Mouse (Mus musculus) cerebellum, adult 11 months (tissue): ENCODE measurements around the gene 9530077C05Rik.

Experiments
- DNase-seq: peaks from one replicate; pipeline ENCODE4 v3.0.0; 2022

Gene 9530077C05Rik

DNA sequence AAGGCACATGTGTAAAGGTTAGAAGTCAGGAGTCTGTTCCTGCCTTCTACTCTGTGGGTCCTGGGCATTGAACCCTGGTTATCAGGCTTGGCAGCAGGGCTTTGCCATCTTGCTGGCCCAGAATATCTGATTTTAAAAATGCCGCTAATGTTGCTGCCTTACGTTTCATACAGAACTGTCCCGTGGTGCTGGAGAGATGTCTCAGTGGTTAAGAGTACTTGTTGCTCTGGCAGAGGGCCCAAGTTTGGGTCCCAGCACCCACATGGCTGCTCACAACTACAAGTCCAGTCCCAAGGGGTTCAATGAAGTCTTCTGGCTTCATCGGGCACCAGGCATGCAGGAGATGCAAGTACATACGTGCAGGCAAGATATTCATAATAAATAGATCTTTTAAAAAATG is 54.9 kb downstream of the 9530077C05Rik start:
- DNase-seq = no peak

DNA sequence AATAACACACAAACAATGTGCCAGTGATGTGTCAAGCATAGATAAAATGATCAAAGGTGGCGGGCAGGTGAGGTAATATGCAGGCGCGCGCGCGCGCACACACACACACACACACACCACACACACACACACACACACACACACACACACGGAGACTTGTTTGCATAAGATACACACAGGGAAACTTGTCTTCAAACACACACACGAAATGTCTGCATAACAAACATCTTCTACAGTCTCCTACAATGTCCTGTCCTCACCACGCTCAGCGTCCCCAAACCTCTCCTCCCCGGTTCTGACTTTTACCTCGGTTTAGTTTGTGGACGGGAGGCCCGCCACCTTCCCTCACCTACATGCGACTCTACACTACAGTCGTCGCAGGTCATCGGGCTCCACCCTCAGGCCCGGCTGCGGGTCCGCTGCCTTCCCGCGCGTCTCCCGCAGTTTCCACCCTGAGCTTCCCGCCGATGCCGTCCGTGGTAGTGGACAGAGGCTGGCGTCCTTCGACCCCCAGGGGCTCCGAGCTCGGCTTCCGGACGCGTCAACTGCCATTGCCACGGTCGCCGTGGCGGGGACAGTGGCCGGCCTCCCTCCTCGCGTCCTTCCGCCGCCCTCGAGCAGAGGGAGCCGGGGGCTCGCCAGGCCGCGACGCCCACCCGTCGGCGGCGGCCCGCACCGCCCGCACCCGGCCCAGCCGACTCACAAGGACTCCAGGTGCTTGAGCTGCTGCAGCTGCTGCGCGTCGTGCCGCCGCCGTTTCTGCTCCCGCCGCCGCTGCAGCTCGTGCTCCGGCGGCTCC is 56.3 kb downstream of the 9530077C05Rik start:
- peak; percentile 46 for DNase-seq

DNA sequence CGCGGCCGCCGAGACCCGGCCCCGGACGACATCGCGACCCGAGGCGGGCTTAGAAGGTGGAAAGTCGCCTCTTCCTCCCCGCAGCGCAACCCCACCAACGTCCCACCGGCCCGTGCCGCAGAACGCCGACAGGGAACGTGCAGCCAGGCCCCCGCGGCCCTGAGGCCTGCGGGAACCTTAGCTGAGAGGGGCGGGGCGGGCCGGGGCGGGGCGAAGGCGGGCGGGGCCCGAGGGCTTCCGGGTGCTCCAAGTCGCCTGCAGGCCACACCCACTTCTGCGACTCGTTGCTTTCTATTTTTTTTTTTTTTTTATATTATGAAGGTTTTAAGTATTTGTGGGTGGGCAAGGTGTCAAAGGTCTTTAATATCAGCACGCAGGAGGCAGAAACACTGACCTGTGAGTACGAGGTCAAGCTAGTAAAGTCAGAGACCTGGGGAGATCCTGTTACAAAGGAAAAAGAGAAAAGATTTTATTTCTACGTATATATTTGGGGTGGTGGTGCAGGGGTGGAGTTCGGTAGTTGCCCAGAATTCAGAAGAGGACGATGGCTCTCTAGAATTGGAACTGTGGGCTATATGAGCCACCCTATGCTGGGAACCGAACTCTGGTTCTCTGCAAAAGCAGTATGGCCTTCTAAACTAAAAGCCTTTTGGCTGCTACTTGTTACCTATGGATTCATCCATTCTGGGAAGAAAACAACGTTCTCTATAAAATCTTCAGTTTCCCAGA is 57.0 kb downstream of the 9530077C05Rik start:
- DNase-seq = peak; percentile 52

DNA sequence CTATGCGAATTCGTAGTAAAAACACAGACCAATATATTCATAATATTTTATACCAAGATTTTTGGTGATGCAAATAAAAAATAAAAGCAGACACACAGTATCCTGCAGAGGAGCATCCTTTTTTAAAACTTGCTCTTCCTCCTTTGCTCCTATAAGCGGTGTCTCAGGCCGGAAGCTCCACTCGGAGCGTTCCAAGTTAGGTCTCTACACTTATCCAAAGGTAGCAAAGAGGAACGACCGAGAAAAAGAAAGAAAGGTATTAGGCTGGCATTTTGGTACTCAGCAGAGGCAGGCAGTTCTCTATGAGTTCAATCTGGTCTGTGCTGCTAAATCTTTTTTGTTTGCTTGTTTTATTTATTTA is 57.6 kb downstream of the 9530077C05Rik start:
- DNase-seq = no peak

DNA sequence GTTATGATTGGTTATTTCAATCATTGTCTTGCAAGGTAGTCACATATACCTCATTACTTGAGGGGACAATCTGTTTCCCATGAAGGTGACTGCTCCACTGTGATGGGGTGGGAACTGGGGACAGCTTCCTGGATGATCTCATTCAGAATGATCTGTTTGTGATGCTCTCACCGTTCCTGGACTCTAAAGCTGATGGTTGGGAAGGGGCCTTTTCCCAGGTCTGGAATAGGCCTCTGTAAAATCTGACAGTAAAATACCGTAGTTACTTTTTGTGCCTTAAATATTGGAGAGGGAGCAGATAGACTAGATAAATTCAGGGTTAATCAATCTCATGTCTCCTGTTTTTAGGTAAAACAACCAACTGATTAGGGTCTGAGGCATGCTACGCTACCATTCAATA is 58.3 kb downstream of the 9530077C05Rik start, which contains the start of gene Rp9:
Gene Rp9 (minus strand): TSS at position 101 of the 400 bp plus-strand sequence.
- no peak for DNase-seq

DNA sequence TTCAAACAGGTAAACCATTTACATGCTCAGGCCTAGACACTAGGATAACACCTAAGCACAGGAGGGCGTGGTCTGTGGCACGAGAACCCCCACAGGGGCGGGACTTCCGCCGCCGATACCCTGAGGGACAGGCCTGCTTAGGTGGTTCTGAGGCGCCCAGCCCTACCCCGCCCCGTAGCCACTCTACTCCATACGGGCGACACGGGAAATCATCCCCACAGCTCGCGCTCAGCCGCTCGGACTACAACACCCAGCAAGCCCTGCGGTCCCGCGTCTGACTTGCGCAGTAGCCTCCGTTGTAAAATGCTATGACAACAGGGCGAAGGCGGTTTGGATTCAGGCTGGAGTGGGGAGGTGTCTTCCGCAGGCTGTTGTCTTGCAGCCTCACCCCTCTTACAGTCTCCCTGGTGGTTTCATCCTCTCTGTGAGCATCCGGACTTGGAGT is 64.1 kb downstream of the 9530077C05Rik start, which contains the start of gene Bbs9:
Gene Bbs9 (plus strand): TSS at position 292 of the 445 bp plus-strand sequence.
- DNase-seq = peak; percentile 93

DNA sequence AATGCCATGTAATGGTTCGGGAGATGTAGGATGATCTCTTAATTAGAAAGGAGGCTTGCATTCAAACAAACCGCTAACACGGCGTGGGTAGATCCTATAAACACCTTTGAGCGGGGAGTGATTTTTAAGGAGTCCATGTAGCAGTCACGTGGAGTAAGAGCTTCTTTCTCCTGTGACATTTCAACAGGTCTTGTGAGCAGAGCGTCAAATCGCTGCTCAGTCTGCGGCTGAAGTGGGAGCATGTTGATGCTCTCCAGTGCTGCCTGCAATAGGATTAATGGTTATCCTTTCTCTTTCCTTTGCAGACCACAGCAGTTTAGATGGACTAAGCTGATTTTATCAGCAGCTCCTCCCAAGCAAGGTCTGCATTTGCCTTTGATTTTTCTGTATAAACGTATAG is 65.0 kb downstream of the 9530077C05Rik start:
- DNase-seq = no peak

DNA sequence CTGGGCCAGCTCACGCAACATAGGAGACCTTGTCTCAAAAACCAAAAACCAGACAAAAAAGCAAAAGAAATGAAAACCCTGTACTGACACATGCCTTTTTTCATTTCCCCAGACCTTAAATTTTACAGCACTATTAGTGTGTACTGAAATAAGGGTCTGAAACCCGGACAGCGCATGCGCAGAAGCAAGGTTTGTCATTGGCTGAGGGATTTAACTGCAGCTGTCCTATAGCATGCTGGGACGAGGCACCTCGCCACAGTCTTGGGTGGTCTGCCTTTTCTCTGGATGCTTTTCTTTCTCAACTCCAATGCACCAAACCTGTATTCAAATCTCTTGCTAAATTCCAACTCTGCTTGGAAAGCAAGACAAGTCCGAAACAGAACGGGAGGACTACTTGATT is 67.6 kb downstream of the 9530077C05Rik start:
- DNase-seq = no peak

DNA sequence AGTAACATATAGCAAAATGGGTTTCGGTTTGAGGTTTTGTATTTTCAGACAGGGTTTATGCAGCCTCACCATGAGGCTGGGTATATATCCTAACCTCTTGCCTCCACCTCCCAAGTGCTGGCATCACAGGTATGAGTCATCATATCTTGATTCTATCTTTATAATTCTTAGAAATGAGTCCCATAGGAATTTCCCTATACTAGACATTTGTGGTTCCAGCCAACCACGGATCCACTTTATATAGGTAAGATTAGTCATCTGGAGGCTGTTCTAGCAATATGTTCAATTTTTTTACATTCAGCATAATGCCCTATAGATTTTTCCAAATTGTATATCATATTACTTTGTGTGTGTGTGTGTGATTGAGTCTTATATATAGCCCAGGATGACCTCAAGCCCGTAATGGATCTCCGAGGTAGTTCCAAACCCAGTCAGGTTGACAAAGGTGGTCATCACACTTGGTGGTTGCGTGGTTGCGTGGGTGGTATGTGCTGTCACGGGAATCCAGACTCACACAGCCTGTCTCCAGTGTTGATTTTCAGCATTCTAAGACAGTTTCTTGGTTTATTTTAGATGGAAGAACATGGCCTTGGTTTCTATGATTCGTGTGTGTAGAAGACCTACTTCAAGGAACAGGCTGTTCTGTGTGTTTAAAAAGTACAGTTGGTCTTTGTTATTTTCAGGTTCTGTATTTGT is 72.7 kb downstream of the 9530077C05Rik start:
- DNase-seq = no peak

DNA sequence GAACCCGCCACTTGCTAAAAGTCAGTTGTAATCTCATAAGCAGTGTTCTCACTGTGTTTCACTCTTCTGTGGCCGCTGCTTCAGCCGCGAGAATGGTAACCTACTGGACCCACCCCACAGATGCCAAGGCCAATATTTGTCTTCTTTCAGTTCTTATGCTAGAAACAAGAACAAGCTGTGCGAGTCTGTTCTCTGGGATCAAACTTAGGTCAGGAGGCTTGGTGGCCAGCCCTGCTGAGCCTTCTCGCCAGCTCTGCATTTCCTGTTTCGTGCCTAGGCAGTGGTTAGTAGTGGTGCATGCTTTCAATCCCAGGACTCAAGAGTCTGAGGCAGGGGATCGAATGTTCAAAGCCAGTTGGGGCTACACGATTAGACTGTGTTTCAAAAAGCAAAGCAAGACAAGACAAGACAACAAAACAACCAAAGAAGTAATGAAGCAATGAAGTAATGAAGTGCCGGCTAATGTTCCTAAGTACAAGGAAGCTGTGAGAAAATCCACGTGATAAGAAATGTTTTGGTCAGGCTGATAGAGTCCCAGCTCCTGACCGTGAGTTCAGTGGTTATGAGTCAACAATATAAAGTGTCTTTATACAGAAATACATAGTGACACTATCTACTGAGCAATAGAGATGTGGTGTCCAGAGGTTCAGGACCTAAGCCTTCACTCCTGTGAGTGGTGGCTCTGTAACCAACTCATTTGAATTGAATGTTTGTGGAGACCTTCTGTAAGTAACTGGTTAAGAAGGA is 73.4 kb downstream of the 9530077C05Rik start:
- DNase-seq = no peak

DNA sequence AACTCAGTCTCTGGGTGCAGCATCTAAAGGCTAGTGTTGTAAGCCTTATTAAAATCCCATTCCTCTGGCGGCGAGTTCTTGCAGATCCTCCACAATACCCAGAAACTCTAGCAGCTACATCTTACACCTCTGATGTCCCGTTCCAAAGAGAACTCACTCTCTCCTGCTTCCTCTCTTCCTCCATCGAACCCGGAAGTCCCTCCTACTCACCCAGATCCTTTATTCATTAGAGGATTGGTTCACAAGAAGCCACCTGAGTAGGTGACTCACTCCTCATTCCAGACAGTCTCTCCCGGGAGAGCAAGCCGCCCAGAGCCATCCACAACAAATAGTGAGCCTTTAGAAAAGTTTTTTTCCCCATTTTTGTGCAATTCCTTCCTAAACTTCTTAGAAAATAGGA is 74.9 kb downstream of the 9530077C05Rik start:
- no peak for DNase-seq

DNA sequence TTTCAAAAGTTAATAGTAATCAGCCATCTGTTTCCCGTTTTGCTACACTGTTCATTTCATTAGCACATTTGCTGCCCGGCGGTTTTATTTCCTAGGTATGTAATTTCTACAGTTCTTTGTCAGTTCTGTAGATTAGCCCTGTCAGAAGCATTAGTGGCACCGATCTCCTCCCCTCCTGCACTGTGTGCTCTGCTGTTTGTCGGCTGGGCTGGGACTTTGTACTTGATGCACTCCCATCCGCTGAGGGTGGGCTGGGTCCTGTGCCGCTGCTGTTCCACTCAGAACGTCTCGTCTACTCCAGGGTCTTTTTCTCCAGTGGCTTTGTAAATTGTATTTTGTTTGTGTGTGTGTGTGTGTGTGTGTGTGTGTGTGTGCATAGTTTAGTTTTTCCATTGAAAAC is 77.7 kb downstream of the 9530077C05Rik start:
- DNase-seq = no peak
